Mouse (Mus musculus) embryonic facial prominence, embryonic 15.5 days (tissue): ENCODE results near the gene Sh3gl2. TPM values are rescaled to one million over a fixed set of nuclear protein-coding genes. Genes with fewer than 3 reads are reported as not detected.
A peak's percentile ranks its signal among the peaks of the same experiment; 100 is the strongest.

ENCODE experiments used
- ATAC-seq: fragments of 200-750 bp; cut with Nextera tagmentation; 2 replicates; pipeline ENCODE4 v1.8.0; 2017; ENCODE audit warnings: low read depth, moderate TSS enrichment; ENCODE audit not compliant: insufficient number of reproducible peaks, low FRiP score, low TSS enrichment
- H3K27ac ChIP-seq: fragments of 300-500 bp; sonication (generic); replicated peaks from 2 replicates; pipeline ENCODE4 v1.5.1; 2015; ENCODE audit warnings: mild to moderate bottlenecking, inconsistent platforms
- H3K27me3 ChIP-seq: fragments of 300-500 bp; sonication (generic); 2 replicates; pipeline ENCODE4 v1.6.1; 2015; ENCODE audit warnings: inconsistent platforms
- H3K36me3 ChIP-seq: fragments of 300-500 bp; sonication (generic); 2 replicates; pipeline ENCODE4 v1.6.1; 2015; ENCODE audit warnings: mild to moderate bottlenecking, inconsistent platforms
- H3K4me1 ChIP-seq: fragments of 300-500 bp; sonication (generic); 2 replicates; pipeline ENCODE4 v1.6.1; 2015; ENCODE audit warnings: inconsistent platforms
- H3K4me2 ChIP-seq: fragments of 300-500 bp; sonication (generic); replicated peaks from 2 replicates; pipeline ENCODE4 v1.6.1; 2015; ENCODE audit warnings: mild to moderate bottlenecking, inconsistent platforms
- H3K4me3 ChIP-seq: fragments of 300-500 bp; sonication (generic); replicated peaks from 2 replicates; pipeline ENCODE4 v1.5.1; 2015; ENCODE audit warnings: mild to moderate bottlenecking, inconsistent platforms
- H3K9ac ChIP-seq: fragments of 300-500 bp; sonication (generic); 2 replicates; pipeline ENCODE4 v1.6.1; 2015; ENCODE audit warnings: inconsistent platforms
- H3K9me3 ChIP-seq: fragments of 300-500 bp; sonication (generic); replicated peaks from 2 replicates; pipeline ENCODE4 v1.6.1; 2016; ENCODE audit warnings: inconsistent platforms
- WGBS: fragments of 180-500 bp; shearing (Covaris S2); methylation state at CpG from one replicate; pipeline ENCODE4 v1.1.7; 2015; 5-methylcytosine and 5-hydroxymethylcytosine counted together
- polyA plus RNA-seq: library from polyadenylated mRNA; unstranded; fragments of >200 nt; fragmentation: Nextera tagmentation; extraction: Ambion mirVana; gene quantifications from 2 replicates; pipeline ENCODE4 v1.2.1, GENCODE M21; 2015

Gene Sh3gl2
- polyA plus RNA-seq, 1 experiment from 2014 or later = 10.6 TPM

DNA sequence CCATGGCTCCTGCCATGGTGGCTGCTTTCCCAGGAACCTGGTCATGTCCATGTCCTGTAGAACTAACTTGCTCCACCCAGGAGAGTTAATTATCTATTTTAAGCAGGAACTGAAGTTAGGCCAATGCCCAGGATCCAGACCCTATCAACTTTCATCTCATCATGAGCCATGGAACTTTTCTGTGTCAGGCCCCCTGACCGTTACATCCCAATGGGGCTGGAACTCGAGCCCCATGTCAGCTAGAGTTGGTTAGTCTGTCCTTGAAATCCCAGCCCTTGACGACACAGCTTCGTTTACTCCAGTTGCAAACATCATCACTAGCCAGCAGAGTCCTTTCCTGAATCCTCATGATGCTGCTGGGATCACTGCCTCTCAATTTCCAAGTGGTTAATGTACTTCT is 221.3 kb downstream of the Sh3gl2 start:
- H3K27ac ChIP-seq = no peak overlapping the region
- no peaks in the 10 kb centered on the region for H3K4me1 ChIP-seq
- no peaks in the 10 kb centered on the region for H3K9me3 ChIP-seq
- H3K36me3 ChIP-seq = no peaks in the 10 kb centered on the region
- H3K4me3 ChIP-seq = no peak overlapping the region
- no peaks in the 10 kb centered on the region for H3K27me3 ChIP-seq
- 67% methylated on average over 4 of the region's 4 CpGs for WGBS
- H3K9ac ChIP-seq = no peak overlapping the region
- no peak for ATAC-seq
- H3K4me2 ChIP-seq = no peak overlapping the region

GRCm38 (mm10) chr4:85432786-85433185 is 227.9 kb downstream of the Sh3gl2 start:
- H3K36me3 ChIP-seq = no peaks in the 10 kb centered on the region
- no peak overlapping the region for H3K27ac ChIP-seq
- H3K9me3 ChIP-seq = no peaks in the 10 kb centered on the region
- no peak overlapping the region for H3K4me2 ChIP-seq
- H3K9ac ChIP-seq = no peak overlapping the region
- 67% methylated on average over 4 of the region's 4 CpGs for WGBS
- H3K4me1 ChIP-seq = no peaks in the 10 kb centered on the region
- ATAC-seq = no peak
- H3K27me3 ChIP-seq = no peaks in the 10 kb centered on the region
- no peak overlapping the region for H3K4me3 ChIP-seq

- Histone ChIP-seq H3K36me3 (no peaks in the 10 kb centered on the region), H3K9me3 (no peaks in the 10 kb centered on the region), H3K4me3 (no peak overlapping the region), H3K27me3 (no peaks in the 10 kb centered on the region; the same call in 1 of the 2 replicates), H3K9ac (no peak overlapping the region), H3K4me2 (no peak overlapping the region), H3K27ac (no peak overlapping the region), H3K4me1 (no peaks in the 10 kb centered on the region)
- 28% methylated on average over 8 of the region's 8 CpGs for whole genome bisulfite sequencing
- no peak for ATAC-seq
Observed at GRCm38 (mm10) chr4:85434734-85435133, 229.8 kb downstream of the Sh3gl2 start.

- no peaks in the 10 kb centered on the region; the same call in 1 of the 2 replicates for H3K27me3 ChIP-seq
- no peaks in the 10 kb centered on the region for H3K9me3 ChIP-seq
- no peak overlapping the region for H3K4me3 ChIP-seq
- no peak overlapping the region for H3K9ac ChIP-seq
- no peak for ATAC-seq
- no peak overlapping the region for H3K4me2 ChIP-seq
- no peaks in the 10 kb centered on the region for H3K36me3 ChIP-seq
- no peak overlapping the region for H3K27ac ChIP-seq
- 0 out of 2 replicates have a peak, but pooled peaks cover 3% of the 10 kb centered on the region for H3K4me1 ChIP-seq
- WGBS = 48% methylated on average over 3 of the region's 3 CpGs
Observed at GRCm38 (mm10) chr4:85438813-85439212, 233.9 kb downstream of the Sh3gl2 start.

DNA sequence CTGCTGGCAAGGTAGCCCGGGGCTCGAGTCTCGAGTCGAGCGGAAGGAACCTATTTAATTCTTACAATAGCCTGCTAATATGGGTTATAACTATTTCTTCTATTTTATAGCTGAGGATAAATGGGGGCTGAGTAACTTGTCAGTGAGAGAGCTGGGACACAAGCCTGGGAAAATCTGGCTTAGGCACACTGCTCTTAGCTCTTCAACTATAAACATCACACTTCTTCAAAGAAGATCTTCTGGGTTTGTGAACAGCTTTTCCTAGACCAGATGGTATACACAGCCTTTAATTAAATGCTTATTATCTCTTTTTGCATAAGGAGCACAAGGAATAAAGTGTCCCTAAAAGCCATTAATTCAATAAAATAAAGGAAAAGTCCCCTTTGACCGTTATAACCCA is 278.7 kb downstream of the Sh3gl2 start:
- H3K9me3 ChIP-seq = no peaks in the 10 kb centered on the region
- H3K27ac ChIP-seq = no peak overlapping the region
- 93% methylated on average over 6 of the region's 6 CpGs for WGBS
- no peaks in the 10 kb centered on the region for H3K27me3 ChIP-seq
- no peak overlapping the region for H3K9ac ChIP-seq
- no peak overlapping the region for H3K4me2 ChIP-seq
- ATAC-seq = no peak
- H3K4me3 ChIP-seq = no peak overlapping the region
- H3K4me1 ChIP-seq = no peaks in the 10 kb centered on the region
- H3K36me3 ChIP-seq = no peaks in the 10 kb centered on the region

DNA sequence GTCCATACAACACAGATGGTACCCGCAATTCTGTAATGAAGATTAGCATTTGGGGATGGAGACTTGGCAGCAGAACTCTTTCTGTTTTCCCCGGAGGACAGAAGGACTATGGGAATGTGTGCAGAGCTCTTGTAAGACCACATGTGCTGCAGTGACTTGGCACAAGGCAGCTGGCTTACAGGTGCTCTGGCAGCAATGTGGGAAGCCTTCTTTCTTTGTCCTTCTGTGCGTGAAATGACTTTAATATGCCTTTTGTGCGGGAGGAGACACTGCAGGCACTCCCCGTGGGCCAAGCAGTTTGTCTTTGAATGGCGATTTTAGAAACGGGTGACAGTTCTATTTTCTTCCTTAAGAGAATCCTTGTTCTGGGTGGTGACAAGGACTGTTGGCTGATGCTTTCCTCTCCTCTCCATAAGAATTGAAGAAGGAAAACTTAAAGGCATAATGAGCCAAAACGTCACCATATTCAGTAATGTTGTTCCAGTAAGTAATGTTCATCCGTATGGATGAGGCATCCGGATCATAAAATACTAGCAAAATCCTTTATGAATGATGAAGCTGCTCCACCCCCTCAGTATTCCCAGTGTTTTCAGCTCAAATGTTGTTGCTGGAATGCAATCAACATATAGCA is 281.5 kb downstream of the Sh3gl2 start:
- H3K4me3 ChIP-seq = no peak overlapping the region
- ATAC-seq = no peak; the same call in 1 of the 2 replicates
- WGBS = 46% methylated on average over 10 of the region's 10 CpGs

GRCm38 (mm10) chr4:85505718-85506117 is 300.8 kb downstream of the Sh3gl2 start:
- no peaks in the 10 kb centered on the region for H3K4me1 ChIP-seq
- H3K27me3 ChIP-seq = no peaks in the 10 kb centered on the region
- no peak overlapping the region for H3K9ac ChIP-seq
- H3K27ac ChIP-seq = no peak overlapping the region
- no peak overlapping the region for H3K4me3 ChIP-seq
- H3K9me3 ChIP-seq = no peaks in the 10 kb centered on the region
- 56% methylated on average over 3 of the region's 3 CpGs for WGBS
- no peak for ATAC-seq
- no peaks in the 10 kb centered on the region for H3K36me3 ChIP-seq
- H3K4me2 ChIP-seq = no peak overlapping the region

More for the DNA sequence above, 281.5 kb downstream of the Sh3gl2 start:
- Histone ChIP-seq H3K9me3 (no peaks in the 10 kb centered on the region), H3K4me1 (no peaks in the 10 kb centered on the region), H3K27ac (no peak overlapping the region), H3K9ac (no peak overlapping the region), H3K27me3 (no peaks in the 10 kb centered on the region), H3K4me2 (no peak overlapping the region), H3K36me3 (no peaks in the 10 kb centered on the region)

DNA sequence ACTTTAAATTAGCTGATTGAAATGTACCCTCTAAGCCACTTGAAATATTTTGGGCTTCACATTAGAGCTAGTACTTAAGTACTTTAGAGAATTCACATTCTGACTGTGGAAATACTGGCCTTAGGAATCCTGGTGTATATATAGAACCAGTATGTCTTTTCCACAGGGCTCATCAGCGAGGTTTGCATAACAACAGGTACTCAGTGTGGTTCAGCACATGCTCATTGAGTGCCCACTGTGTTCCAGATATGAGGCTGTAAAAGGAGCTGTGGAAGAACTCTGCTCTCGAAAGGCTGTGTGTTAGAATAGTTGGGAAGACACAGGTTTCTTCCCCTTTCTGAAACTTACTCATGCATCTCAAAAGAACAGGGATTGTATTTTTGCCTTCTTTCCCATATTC is 302.1 kb downstream of the Sh3gl2 start:
- ATAC-seq = no peak
- Histone ChIP-seq H3K9ac (no peak overlapping the region), H3K9me3 (no peaks in the 10 kb centered on the region), H3K36me3 (no peaks in the 10 kb centered on the region), H3K4me2 (no peak overlapping the region), H3K4me3 (no peak overlapping the region), H3K27ac (no peak overlapping the region), H3K4me1 (no peaks in the 10 kb centered on the region), H3K27me3 (no peaks in the 10 kb centered on the region)
- 68% methylated on average over 2 of the region's 2 CpGs for whole genome bisulfite sequencing

- no peak overlapping the region for H3K9ac ChIP-seq
- no peak overlapping the region for H3K4me2 ChIP-seq
- H3K4me1 ChIP-seq = no peaks in the 10 kb centered on the region
- H3K27me3 ChIP-seq = no peaks in the 10 kb centered on the region
- no peak for ATAC-seq
- H3K4me3 ChIP-seq = no peak overlapping the region
- no peaks in the 10 kb centered on the region for H3K9me3 ChIP-seq
- no peak overlapping the region for H3K27ac ChIP-seq
- 39% methylated on average over 5 of the region's 5 CpGs for WGBS
- H3K36me3 ChIP-seq = no peaks in the 10 kb centered on the region
Observed at GRCm38 (mm10) chr4:85507491-85507890, 302.6 kb downstream of the Sh3gl2 start.

DNA sequence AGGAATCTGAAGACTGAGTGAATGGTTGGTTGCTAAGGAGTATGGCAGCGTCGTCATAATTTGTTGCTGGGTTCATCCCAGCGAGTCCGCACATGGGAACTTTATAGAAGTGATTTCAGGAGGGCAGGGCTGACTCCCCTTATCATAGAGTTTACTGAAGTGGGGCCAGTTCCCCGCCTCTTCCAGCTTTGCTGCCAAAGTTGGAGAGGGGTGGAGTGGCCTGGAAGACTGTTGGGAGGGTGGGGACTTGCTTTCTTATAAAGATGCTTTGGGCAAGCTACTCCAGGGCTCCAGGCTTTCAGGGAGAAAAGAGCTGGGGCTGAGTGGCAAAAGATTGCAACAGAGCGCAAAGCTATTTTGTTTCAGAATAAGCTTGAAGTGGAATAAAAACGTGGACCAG is 308.4 kb downstream of the Sh3gl2 start:
- H3K9ac ChIP-seq = no peak overlapping the region
- ATAC-seq = no peak

DNA sequence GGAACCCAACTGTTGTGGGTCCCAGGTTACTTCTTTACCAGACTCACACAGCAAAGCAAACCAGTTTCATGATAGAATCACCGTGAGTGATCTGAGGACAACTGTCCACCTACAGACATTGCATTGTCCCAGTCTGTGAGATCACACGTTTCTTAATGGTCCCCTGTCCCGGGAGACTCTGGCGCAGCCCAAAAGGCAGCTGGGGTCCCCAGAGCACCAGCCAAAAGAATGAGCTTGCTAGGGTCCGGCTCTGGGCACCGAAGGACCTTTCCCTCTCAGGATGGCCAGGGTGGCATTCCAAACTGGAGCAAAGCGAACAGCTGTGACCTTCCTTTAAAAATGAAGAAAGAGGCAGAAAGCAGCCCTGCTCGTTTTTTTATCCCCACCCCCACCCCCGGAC is 308.9 kb downstream of the Sh3gl2 start, which contains the start of gene Adamtsl1:
TSS of gene Adamtsl1 (plus strand) at position 381 of the 400 bp plus-strand sequence.
- H3K4me2 ChIP-seq = peak within 1 kb of the TSS; percentile 99
- WGBS = 2% methylated on average over 9 of the region's 9 CpGs
- H3K27me3 ChIP-seq = 0 out of 2 replicates have a peak, but pooled peaks cover 6% of the 10 kb centered on the region
- ATAC-seq = 0 out of 2 replicates have a peak, but pooled peaks have one; percentile 4
- no peaks in the 10 kb centered on the region for H3K9me3 ChIP-seq
- peak within 1 kb of the TSS; percentile 55 for H3K4me3 ChIP-seq
- H3K4me1 ChIP-seq = peaks cover 19% of the 10 kb centered on the region
- H3K36me3 ChIP-seq = no peaks in the 10 kb centered on the region
- H3K27ac ChIP-seq = no peak within 1 kb of the TSS
- peak within 1 kb of the TSS; percentile 28; the same call in 1 of the 2 replicates for H3K9ac ChIP-seq

More for the DNA sequence above, 308.4 kb downstream of the Sh3gl2 start:
- Histone ChIP-seq H3K4me2 (peak overlapping the region; percentile 99), H3K4me3 (peak overlapping the region; percentile 55; the same call in 1 of the 2 replicates), H3K36me3 (no peaks in the 10 kb centered on the region), H3K9me3 (no peaks in the 10 kb centered on the region), H3K27me3 (0 out of 2 replicates have a peak, but pooled peaks cover 6% of the 10 kb centered on the region), H3K27ac (no peak overlapping the region), H3K4me1 (peaks cover 19% of the 10 kb centered on the region)
- 32% methylated on average over 7 of the region's 7 CpGs for WGBS
